ENCODE assay signal across 39 mouse cellular contexts in the genomic region with DNA sequence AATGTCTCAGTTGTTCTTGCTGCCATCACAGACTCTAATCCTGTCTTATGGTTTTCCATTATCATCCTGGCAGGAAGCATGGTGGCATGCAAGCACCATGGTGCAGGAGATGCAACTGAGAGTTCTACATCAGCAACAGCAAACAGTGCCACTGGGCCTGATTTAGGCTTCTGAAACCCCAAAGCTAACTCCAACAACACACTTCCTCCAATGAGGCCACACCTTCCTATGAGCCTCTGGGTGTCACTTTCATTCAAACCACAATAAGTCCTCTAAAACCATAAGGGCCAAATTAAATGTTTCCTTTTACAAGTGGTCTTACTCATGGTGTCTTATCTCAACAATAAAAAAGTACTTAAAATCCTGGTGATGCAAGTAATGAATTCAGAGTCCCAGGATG. TPM values are rescaled to one million over a fixed set of nuclear protein-coding genes. Genes with fewer than 3 reads are reported as not detected.
"Had no signal": no experiment of that assay in that cellular context is flagged by ENCODE, and none has a peak within 500 bp of the region (broad histone marks: within the 10 kb centered on the region; RNA-seq: fewer than 3 reads in every experiment).

No protein-coding gene starts in this region.

- DNase-seq: gastrocnemius, postnatal 14 days; gastrocnemius, postnatal 36 days; heart, adult 2 months; heart, postnatal 10 days; heart, postnatal 4 days; kidney, adult 18-20 months; kidney, adult 8-10 months; kidney, postnatal 10 days; kidney, postnatal 25 days; kidney, postnatal 4 days; liver had no signal

- ATAC-seq: hindbrain, postnatal 0 days; intestine, embryonic 16.5 days had no signal

RNA-seq across cellular contexts. Expression of a gene that starts 37.3 kb away (rescaled TPM):
- total RNA-seq: gastrocnemius, adult 18-20 months; gastrocnemius, adult 8-10 months; gastrocnemius, postnatal 14 days; gastrocnemius, postnatal 36 days; heart, adult 2 months; heart, postnatal 10 days; heart, postnatal 25 days; heart, postnatal 4 days; hindbrain, postnatal 0 days; layer of hippocampus, adult 2 months; layer of hippocampus, postnatal 10 days; layer of hippocampus, postnatal 25 days; left cerebral cortex, adult 2 months; left cerebral cortex, postnatal 14 days; left cerebral cortex, postnatal 36 days had no signal
- polyA plus RNA-seq: frontal cortex, adult 2 months; gonadal fat pad, adult 2 months; heart, adult 2 months; heart, embryonic 10.5 days; heart, embryonic 12.5 days; heart, embryonic 14.5 days; heart, embryonic 16.5 days; hindbrain, embryonic 11.5 days; hindbrain, embryonic 13.5 days; hindbrain, embryonic 15.5 days; hindbrain, postnatal 0 days; intestine, embryonic 14.5 days; intestine, embryonic 16.5 days; kidney, embryonic 14.5 days; kidney, embryonic 16.5 days; limb, embryonic 10.5 days; limb, embryonic 12.5 days; limb, embryonic 14.5 days; liver, embryonic 11.5 days; liver, embryonic 14.5 days had no signal
